Mouse (Mus musculus) embryo, embryonic 10 days (tissue): ENCODE measurements at regions not wholly inside any gene's neighbourhood (a gene's known extent, or its start where the extent isn't known, plus 50 kb on each side); places are given as distances from the start of the nearest gene placed in this dataset.

ENCODE experiments used
- DNase-seq: peaks from one replicate; pipeline ENCODE4 v3.0.0-alpha.2; 2015; ENCODE audit warnings: low spot score

DNA sequence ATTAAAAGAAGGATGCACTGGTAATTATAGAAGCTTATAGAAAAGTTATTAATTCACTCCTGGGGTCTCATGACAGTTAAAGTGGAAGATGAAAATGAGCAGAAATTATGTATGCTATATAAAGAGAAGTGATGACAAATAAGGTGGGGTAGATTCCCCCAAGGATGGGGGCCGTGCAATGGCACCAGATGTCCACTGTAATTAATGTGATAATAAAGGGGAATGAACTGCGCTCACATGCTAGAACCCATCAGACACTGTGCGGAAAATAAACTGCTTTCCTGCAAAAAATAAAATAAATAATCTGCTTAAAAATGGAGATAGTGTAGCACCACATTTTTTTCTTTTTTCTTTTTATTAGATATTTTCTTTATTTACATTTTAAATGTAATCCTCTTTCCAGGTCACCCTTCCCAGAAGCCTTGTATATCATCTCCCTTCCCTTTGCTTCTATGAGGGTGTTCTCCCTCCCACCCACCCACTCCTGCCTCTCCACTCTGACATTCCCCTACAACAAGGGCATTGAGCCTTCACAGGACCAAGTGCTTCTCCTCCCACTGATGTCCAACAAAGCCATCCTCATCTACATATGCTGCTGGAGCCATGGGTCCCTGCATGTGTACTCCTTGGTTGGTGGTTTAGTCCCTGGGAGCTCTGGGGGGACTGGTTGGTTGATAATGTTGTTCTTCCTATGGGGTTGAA is 934.0 kb upstream of the Pcdh20 start:
- DNase-seq, result no peak

DNA sequence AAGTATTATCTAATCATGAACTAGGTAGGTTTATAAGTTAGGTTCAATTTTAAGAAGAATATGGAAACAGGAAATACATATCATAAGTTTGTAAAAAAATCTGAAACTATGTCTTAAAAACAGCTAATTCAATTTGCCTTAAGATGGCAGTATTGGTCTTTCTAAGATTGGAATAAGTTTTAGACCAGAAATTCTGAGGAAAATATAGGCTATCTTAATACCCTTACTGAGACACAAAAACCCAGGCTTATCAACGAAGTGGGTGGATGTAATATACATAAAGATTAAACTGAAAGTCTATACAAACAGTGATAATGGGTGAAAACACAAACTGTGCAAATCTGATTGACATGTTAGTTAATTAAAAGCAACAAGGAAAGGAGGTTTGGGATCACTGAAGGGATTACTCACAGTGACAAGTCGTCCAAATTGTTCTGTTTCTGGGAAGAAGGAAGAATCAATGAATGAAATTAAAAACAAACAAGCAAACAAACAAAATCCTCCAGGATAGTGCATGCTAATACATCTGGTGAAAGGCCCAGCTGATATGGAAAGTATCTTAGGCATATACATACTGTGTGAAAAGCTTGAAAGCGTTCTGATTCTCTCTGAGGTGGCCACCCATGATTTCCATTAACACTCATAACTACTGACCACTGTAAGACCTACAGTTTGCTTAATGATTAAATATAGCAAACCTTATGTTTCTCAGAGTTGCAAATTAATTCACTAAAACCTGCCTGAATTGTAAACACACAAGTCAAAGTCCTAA is 931.6 kb upstream of the Pcdh20 start:
- no peak for DNase-seq

DNA sequence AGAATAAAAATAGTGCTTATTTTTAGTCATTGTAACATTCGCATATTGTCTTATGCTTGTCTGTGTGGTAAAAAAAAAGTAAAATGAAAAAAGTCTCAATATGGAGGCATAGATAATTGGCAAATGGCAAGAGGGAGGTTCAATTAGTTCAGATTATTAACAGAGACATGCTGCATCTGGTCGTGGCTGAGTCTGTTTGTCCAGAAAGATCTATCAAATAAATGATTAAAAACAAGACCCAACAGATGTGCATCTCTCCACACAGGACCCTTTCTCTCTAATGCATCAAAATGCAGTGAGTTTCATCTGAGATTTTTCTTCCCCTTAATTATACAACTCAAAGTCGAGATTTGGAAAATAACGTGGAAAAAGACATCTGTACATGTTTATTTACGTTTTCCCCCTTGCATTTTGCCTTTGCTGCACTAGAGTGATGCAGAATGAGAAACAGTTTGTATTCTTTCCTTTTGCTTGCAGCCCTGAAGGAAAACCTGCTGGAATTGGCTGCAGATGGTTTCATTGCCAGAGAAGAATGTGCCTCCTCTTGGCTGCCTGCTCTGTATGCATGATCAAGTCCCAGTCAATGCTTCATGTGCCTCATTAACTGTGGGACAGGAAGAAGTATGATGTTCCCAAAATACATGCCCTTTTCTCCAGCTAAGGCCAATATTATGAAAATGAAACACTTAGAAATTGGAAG is 886.0 kb upstream of the Pcdh20 start:
- no peak for DNase-seq

DNA sequence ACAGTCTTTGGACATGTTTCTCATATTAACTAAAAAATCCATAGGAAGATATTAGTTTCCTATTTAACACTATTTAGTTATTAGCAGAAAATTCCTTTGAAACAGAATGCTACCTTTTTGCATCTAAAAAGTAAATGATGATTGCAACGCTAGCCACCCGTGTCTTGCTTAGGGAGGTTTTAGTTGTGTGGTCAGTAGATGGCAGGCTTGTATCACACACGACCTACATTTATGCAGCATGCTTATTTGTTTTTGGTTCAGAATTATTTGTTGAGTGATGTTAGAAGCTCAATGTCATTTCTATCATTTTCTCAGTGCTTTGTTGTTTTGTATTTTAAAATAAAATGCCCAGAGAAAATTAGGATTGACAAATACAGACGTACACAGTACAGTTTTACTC is 876.8 kb upstream of the Pcdh20 start:
- peak; percentile 59 for DNase-seq

DNA sequence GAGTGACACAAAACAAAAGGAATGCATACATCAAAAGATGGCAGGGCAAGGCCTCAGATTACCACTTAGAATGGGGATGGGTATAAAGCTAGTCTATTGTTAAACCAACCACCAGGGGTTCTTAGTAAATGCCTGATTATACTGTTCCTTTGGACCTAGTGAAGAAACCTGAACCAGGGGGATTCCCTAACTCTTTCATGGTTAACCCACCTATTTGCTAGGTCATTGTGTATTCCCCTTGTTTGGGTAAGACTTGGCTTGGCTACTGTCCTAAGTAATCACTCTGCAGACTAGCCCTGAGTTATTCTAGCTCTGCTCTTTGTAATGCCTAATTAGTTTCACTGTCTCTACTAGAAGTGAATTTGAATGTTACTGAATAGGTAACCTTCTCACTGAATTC is 853.9 kb upstream of the Pcdh20 start:
- no peak for DNase-seq

DNA sequence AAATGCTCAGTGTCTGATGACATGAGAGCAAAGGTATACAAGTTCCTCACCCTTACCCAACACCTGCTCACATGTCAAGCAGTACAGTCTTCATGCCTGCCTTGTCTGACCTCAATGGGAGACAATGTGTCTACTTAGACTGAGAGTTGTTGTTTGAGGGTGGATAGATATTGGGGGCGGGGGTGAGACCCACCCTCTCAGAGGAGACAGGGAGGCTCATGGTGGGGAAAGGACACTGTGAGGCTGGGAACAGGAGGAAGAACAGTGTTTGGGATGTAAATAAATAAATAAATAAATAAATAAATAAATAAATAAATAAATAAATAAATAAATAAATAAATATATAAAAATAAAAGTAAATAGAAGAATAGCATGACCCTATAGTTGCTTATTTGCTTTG is 837.3 kb upstream of the Pcdh20 start:
- DNase-seq, result no peak
